Mouse (Mus musculus) liver, adult 2 months (tissue): ENCODE measurements around the gene Metrn.
A peak's percentile ranks its signal among the peaks of the same experiment; 100 is the strongest.

ENCODE experiments used
- CTCF ChIP-seq: fragments of 200-500 bp; IDR thresholded peaks from 2 replicates; pipeline ENCODE4 v1.5.1; 2011; ENCODE audit warnings: low read depth, low read length, control low read depth
- POLR2A ChIP-seq: fragments of 200-500 bp; IDR thresholded peaks from 2 replicates; pipeline ENCODE4 v1.6.1; 2011; ENCODE audit warnings: low read length, control low read depth; ENCODE audit not compliant: insufficient read depth; ENCODE audit errors: extremely low read depth

DNA sequence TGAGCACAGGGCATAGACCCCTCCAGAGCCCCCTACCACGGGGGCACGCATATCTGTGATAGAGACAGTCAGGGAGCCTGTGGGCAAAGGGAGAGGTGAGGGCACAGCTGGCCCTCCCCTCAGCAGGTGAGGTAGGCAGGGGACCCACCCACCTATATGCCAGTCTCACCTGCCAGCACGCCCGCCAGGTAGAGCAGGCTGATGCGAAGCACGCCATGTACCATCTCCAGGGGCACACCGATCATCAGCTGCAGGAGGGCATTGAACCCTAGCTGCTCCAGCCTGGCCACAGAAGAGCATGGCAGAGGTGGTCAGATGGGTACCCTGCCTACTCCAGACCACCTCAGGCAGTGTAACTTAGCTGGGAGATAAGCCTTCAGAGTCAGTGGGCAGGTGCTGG, 38.4 kb upstream of the Metrn start:
- 0 out of 2 replicates have a peak, but pooled peaks have one; percentile 12 for TF ChIP-seq POLR2A
- no peak for TF ChIP-seq CTCF
